Mouse (Mus musculus): ENCODE results near the gene Kcnh1.
A peak's percentile ranks its signal among the peaks of the same experiment; 100 is the strongest.

Kcnh1 gene

GRCm38 (mm10) chr1:192269911-192270310 is 79.3 kb downstream of the Kcnh1 start:
- DNase-seq = no peak

GRCm38 (mm10) chr1:192277801-192278385 is 87.3 kb downstream of the Kcnh1 start:
- no peak for DNase-seq

GRCm38 (mm10) chr1:192284340-192284739 is 93.8 kb downstream of the Kcnh1 start:
- DNase-seq = peak; percentile 71

GRCm38 (mm10) chr1:192284950-192285349 is 94.4 kb downstream of the Kcnh1 start:
- DNase-seq = no peak

- DNase-seq = no peak
These were observed 97.9 kb downstream of the Kcnh1 start for GRCm38 (mm10) chr1:192288456-192288855.

GRCm38 (mm10) chr1:192291286-192291685 is 100.7 kb downstream of the Kcnh1 start:
- DNase-seq = no peak

- no peak for DNase-seq
These were observed 102.8 kb downstream of the Kcnh1 start for GRCm38 (mm10) chr1:192293391-192293790.

GRCm38 (mm10) chr1:192293921-192294320 is 103.3 kb downstream of the Kcnh1 start:
- no peak for DNase-seq

- peak; percentile 42 for DNase-seq
These were observed 104.8 kb downstream of the Kcnh1 start for GRCm38 (mm10) chr1:192295243-192295860.

GRCm38 (mm10) chr1:192295902-192296301 is 105.3 kb downstream of the Kcnh1 start:
- no peak for DNase-seq

GRCm38 (mm10) chr1:192297481-192298128 is 107.0 kb downstream of the Kcnh1 start:
- no peak for DNase-seq

- DNase-seq = no peak
These were observed 109.8 kb downstream of the Kcnh1 start for GRCm38 (mm10) chr1:192300417-192300816.

GRCm38 (mm10) chr1:192303615-192304014 is 113.0 kb downstream of the Kcnh1 start:
- DNase-seq = no peak

- no peak for DNase-seq
These were observed 114.6 kb downstream of the Kcnh1 start for GRCm38 (mm10) chr1:192305155-192305554.

GRCm38 (mm10) chr1:192307055-192307454 is 116.5 kb downstream of the Kcnh1 start:
- DNase-seq = no peak

- DNase-seq = no peak
These were observed 120.7 kb downstream of the Kcnh1 start for GRCm38 (mm10) chr1:192311298-192311697.

GRCm38 (mm10) chr1:192311851-192312438 is 121.4 kb downstream of the Kcnh1 start:
- DNase-seq = no peak

- DNase-seq = no peak
These were observed 121.9 kb downstream of the Kcnh1 start for GRCm38 (mm10) chr1:192312446-192312845.

- DNase-seq = no peak
These were observed 122.4 kb downstream of the Kcnh1 start for GRCm38 (mm10) chr1:192312998-192313397.

GRCm38 (mm10) chr1:192313571-192313972 is 123.0 kb downstream of the Kcnh1 start:
- no peak for DNase-seq

- DNase-seq = no peak
These were observed 123.5 kb downstream of the Kcnh1 start for GRCm38 (mm10) chr1:192314044-192314443.

- no peak for DNase-seq
These were observed 125.0 kb downstream of the Kcnh1 start for GRCm38 (mm10) chr1:192315392-192316070.

GRCm38 (mm10) chr1:192324223-192324622 is 133.6 kb downstream of the Kcnh1 start:
- DNase-seq = no peak
